Mouse (Mus musculus): ENCODE measurements around the gene Gpr68. TPM values are rescaled to one million over a fixed set of nuclear protein-coding genes. Genes with fewer than 3 reads are reported as not detected.
A peak's percentile ranks its signal among the peaks of the same experiment; 100 is the strongest.

Gpr68 gene
- polyA plus RNA-seq, 1 experiment from 2014 or later, result 0.25 TPM

- ATAC-seq (ENCODE audit: low FRiP score, low read depth), result no peak
- no peak overlapping the region for H3K4me3 ChIP-seq
- no peak overlapping the region for H3K9ac ChIP-seq
- no peak overlapping the region for H3K27ac ChIP-seq
- H3K36me3 ChIP-seq, result peaks cover 9% of the 10 kb centered on the region; the same call in 1 of the 2 replicates
- H3K27me3 ChIP-seq, result no peaks in the 10 kb centered on the region
- 84% methylated on average over 3 of the region's 3 CpGs for WGBS
- H3K9me3 ChIP-seq, result no peaks in the 10 kb centered on the region
- peaks cover 13% of the 10 kb centered on the region for H3K4me1 ChIP-seq
- no peak overlapping the region for H3K4me2 ChIP-seq (replicated peaks)
Measured at GRCm38 (mm10) chr12:100941361-100941760, 33.4 kb upstream of the Gpr68 start.

GRCm38 (mm10) chr12:100937441-100938360, 29.7 kb upstream of the Gpr68 start:
- Histone ChIP-seq H3K27ac (peak overlapping the region; percentile 58), H3K9ac (0 out of 2 replicates have a peak overlapping the region, but pooled peaks have one; percentile 31), H3K36me3 (no peaks in the 10 kb centered on the region), H3K9me3 (no peaks in the 10 kb centered on the region), H3K27me3 (no peaks in the 10 kb centered on the region), H3K4me1 (peaks cover 13% of the 10 kb centered on the region), H3K4me2 (replicated peaks) (no peak overlapping the region), H3K4me3 (no peak overlapping the region)
- WGBS, result 64% methylated on average over 21 of the region's 21 CpGs
- peak; percentile 21; the same call in 1 of the 2 replicates for ATAC-seq (ENCODE audit: low FRiP score, low read depth)

- WGBS, result 87% methylated on average over 4 of the region's 4 CpGs
- Histone ChIP-seq H3K27ac (no peak overlapping the region), H3K9me3 (no peaks in the 10 kb centered on the region), H3K9ac (no peak overlapping the region), H3K4me2 (replicated peaks) (no peak overlapping the region), H3K4me1 (peaks cover 13% of the 10 kb centered on the region), H3K4me3 (no peak overlapping the region), H3K27me3 (no peaks in the 10 kb centered on the region), H3K36me3 (0 out of 2 replicates have a peak, but pooled peaks cover under 1% of the 10 kb centered on the region)
- ATAC-seq (ENCODE audit: low FRiP score, low read depth), result no peak
Measured at GRCm38 (mm10) chr12:100936737-100937136, 28.7 kb upstream of the Gpr68 start.

GRCm38 (mm10) chr12:100936116-100936515, 28.1 kb upstream of the Gpr68 start:
- no peak overlapping the region for H3K4me3 ChIP-seq
- H3K9ac ChIP-seq, result no peak overlapping the region
- WGBS, result 22% methylated on average over 2 of the region's 2 CpGs
- 0 out of 2 replicates have a peak, but pooled peaks cover 4% of the 10 kb centered on the region for H3K36me3 ChIP-seq
- no peak overlapping the region for H3K27ac ChIP-seq
- peaks cover 13% of the 10 kb centered on the region for H3K4me1 ChIP-seq
- H3K27me3 ChIP-seq, result no peaks in the 10 kb centered on the region
- H3K9me3 ChIP-seq, result no peaks in the 10 kb centered on the region
- ATAC-seq (ENCODE audit: low FRiP score, low read depth), result 0 out of 2 replicates have a peak, but pooled peaks have one; percentile 46
- H3K4me2 ChIP-seq (replicated peaks), result no peak overlapping the region

GRCm38 (mm10) chr12:100934796-100935195, 26.8 kb upstream of the Gpr68 start:
- Histone ChIP-seq H3K27ac (no peak overlapping the region), H3K36me3 (0 out of 2 replicates have a peak, but pooled peaks cover 4% of the 10 kb centered on the region), H3K27me3 (no peaks in the 10 kb centered on the region), H3K4me1 (peaks cover 13% of the 10 kb centered on the region), H3K4me3 (no peak overlapping the region), H3K4me2 (replicated peaks) (no peak overlapping the region), H3K9me3 (no peaks in the 10 kb centered on the region), H3K9ac (no peak overlapping the region)
- no peak for ATAC-seq (ENCODE audit: low FRiP score, low read depth)
- WGBS, result 85% methylated on average over 5 of the region's 5 CpGs

GRCm38 (mm10) chr12:100931653-100932052, 23.7 kb upstream of the Gpr68 start:
- Histone ChIP-seq H3K36me3 (0 out of 2 replicates have a peak, but pooled peaks cover 4% of the 10 kb centered on the region), H3K4me2 (replicated peaks) (no peak overlapping the region), H3K4me1 (no peaks in the 10 kb centered on the region), H3K4me3 (no peak overlapping the region), H3K9me3 (no peaks in the 10 kb centered on the region), H3K27ac (no peak overlapping the region), H3K9ac (no peak overlapping the region), H3K27me3 (no peaks in the 10 kb centered on the region)
- no peak for ATAC-seq (ENCODE audit: low FRiP score, low read depth)
- 87% methylated on average over 14 of the region's 14 CpGs for WGBS

- 91% methylated on average over 9 of the region's 9 CpGs for WGBS
- no peak for ATAC-seq (ENCODE audit: low FRiP score, low read depth)
Measured at GRCm38 (mm10) chr12:100928286-100928685, 20.3 kb upstream of the Gpr68 start.

GRCm38 (mm10) chr12:100925644-100926619, 17.9 kb upstream of the Gpr68 start:
- 65% methylated on average over 14 of the region's 14 CpGs for WGBS
- H3K36me3 ChIP-seq, result no peaks in the 10 kb centered on the region
- no peaks in the 10 kb centered on the region for H3K27me3 ChIP-seq
- no peaks in the 10 kb centered on the region for H3K4me1 ChIP-seq
- H3K27ac ChIP-seq, result no peak overlapping the region
- no peaks in the 10 kb centered on the region for H3K9me3 ChIP-seq
- H3K9ac ChIP-seq, result no peak overlapping the region
- no peak overlapping the region for H3K4me3 ChIP-seq
- no peak for ATAC-seq (ENCODE audit: low FRiP score, low read depth)
- H3K4me2 ChIP-seq (replicated peaks), result no peak overlapping the region

More at GRCm38 (mm10) chr12:100928286-100928685, 20.3 kb upstream of the Gpr68 start:
- Histone ChIP-seq H3K9ac (no peak overlapping the region), H3K4me1 (no peaks in the 10 kb centered on the region), H3K27me3 (no peaks in the 10 kb centered on the region), H3K9me3 (no peaks in the 10 kb centered on the region), H3K4me3 (no peak overlapping the region), H3K27ac (no peak overlapping the region), H3K36me3 (0 out of 2 replicates have a peak, but pooled peaks cover 4% of the 10 kb centered on the region), H3K4me2 (replicated peaks) (no peak overlapping the region)

GRCm38 (mm10) chr12:100924646-100925339, 16.8 kb upstream of the Gpr68 start:
- Histone ChIP-seq H3K27me3 (no peaks in the 10 kb centered on the region), H3K4me3 (no peak overlapping the region), H3K4me1 (no peaks in the 10 kb centered on the region), H3K9me3 (no peaks in the 10 kb centered on the region), H3K9ac (no peak overlapping the region), H3K4me2 (replicated peaks) (no peak overlapping the region), H3K36me3 (no peaks in the 10 kb centered on the region), H3K27ac (no peak overlapping the region)
- ATAC-seq (ENCODE audit: low FRiP score, low read depth), result no peak
- 83% methylated on average over 15 of the region's 15 CpGs for WGBS

- Histone ChIP-seq H3K27me3 (peaks cover 44% of the 10 kb centered on the region), H3K4me1 (peaks cover 33% of the 10 kb centered on the region), H3K9me3 (no peaks in the 10 kb centered on the region), H3K9ac (no peak overlapping the region), H3K27ac (no peak overlapping the region), H3K36me3 (no peaks in the 10 kb centered on the region), H3K4me3 (no peak overlapping the region), H3K4me2 (replicated peaks) (no peak overlapping the region)
- WGBS, result 60% methylated on average over 12 of the region's 12 CpGs
- ATAC-seq (ENCODE audit: low FRiP score, low read depth), result 0 out of 2 replicates have a peak, but pooled peaks have one; percentile 18
Measured at GRCm38 (mm10) chr12:100910731-100911130, 2.7 kb upstream of the Gpr68 start.

GRCm38 (mm10) chr12:100909765-100910164, 1.8 kb upstream of the Gpr68 start:
- Histone ChIP-seq H3K4me1 (peaks cover 33% of the 10 kb centered on the region), H3K4me2 (replicated peaks) (no peak overlapping the region), H3K4me3 (no peak overlapping the region), H3K27ac (no peak overlapping the region), H3K9ac (no peak overlapping the region), H3K9me3 (no peaks in the 10 kb centered on the region), H3K36me3 (no peaks in the 10 kb centered on the region), H3K27me3 (peaks cover 44% of the 10 kb centered on the region)
- 63% methylated on average over 6 of the region's 6 CpGs for WGBS
- ATAC-seq (ENCODE audit: low FRiP score, low read depth), result no peak

All from limb, embryonic 13.5 days (tissue).